In the genomic region with DNA sequence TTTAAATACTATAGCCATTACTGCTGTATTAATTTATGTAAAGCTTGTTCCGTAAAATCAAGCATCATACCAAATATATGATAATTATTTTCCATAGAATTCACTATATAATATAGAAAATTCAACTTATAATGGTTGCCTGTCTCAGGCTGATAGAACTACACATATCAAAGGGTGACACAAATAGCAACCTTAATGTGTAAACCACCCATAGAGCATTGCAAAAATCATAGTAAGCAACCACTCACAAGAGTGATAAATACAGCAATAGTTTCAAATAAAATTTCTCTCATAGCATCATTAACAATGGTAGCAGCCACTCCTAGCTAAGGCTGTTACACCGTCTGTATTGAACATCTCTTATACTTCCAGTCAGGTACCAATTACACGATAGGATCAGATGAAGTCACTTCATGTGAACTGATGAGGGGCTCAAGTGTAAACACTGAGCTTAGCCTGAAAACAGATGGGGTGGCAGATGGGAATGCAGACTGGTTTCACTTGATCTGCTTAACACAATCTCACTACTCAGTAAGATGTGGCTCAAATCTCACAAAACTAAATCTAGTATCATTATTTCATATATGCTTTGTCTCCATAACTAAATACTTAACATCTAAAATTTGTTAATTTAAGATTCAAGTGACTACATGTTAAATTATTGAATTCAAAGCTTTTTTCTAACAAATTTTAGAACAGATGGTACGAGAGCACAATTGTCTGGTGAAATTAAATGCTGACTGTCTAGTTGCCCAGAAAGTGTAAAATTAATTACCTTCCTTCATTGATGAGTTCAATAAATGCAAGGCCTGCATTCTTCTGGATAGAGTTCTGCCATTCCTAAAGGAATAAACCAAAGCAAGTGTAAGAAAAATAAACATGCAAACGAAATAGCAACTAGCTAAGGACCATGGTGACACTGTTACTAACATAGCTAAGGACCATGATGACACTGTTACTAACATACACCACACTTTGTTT, we compare ENCODE assay signal across 13 mouse cellular contexts.
A peak's percentile ranks its signal among the peaks of the same experiment; 100 is the strongest.
DNase-seq lines count a peak whose midpoint lies in the region; ATAC-seq and TF ChIP-seq lines count a peak whose summit lies in the region.
"Had no signal": no experiment of that assay in that cellular context is flagged by ENCODE, and none has a peak within 500 bp of the region (broad histone marks: within the 10 kb centered on the region; RNA-seq: fewer than 3 reads in every experiment).

No protein-coding gene starts in this region.

- H3K36me3 ChIP-seq in hindbrain, embryonic 11.5 days (ENCODE audit: control insufficient read depth, insufficient read depth, low read length) = no peaks in the 10 kb centered on the region
- H3K36me3 ChIP-seq in hindbrain, embryonic 12.5 days = no peaks in the 10 kb centered on the region
- H3K36me3 ChIP-seq in hindbrain, embryonic 16.5 days (ENCODE audit: control insufficient read depth, insufficient read depth, low read length) = no peaks in the 10 kb centered on the region
- H3K36me3 ChIP-seq in midbrain, postnatal 0 days (ENCODE audit: insufficient read depth, low read length) = no peaks in the 10 kb centered on the region
- H3K36me3 ChIP-seq: embryonic facial prominence, embryonic 12.5 days had no signal

- intact Hi-C loops in heart, postnatal 36 days (cut with DNase I) = no loop called here

- no peaks in the 10 kb centered on the region for H3K4me1 ChIP-seq in hindbrain, embryonic 11.5 days (replicated peaks; ENCODE audit: control insufficient read depth, insufficient read depth, low read length)
- no peaks in the 10 kb centered on the region for H3K4me1 ChIP-seq in hindbrain, embryonic 12.5 days
- H3K4me1 ChIP-seq in hindbrain, embryonic 16.5 days (ENCODE audit: control insufficient read depth, insufficient read depth, low read depth, low read length) = no peaks in the 10 kb centered on the region
- H3K4me1 ChIP-seq in midbrain, postnatal 0 days (ENCODE audit: insufficient read depth, low read length) = no peaks in the 10 kb centered on the region
- H3K4me1 ChIP-seq: embryonic facial prominence, embryonic 12.5 days had no signal

- no peak overlapping the region for H3K27ac ChIP-seq in hindbrain, embryonic 11.5 days (ENCODE audit: low read depth, low read length)
- no peak overlapping the region for H3K27ac ChIP-seq in hindbrain, embryonic 12.5 days
- H3K27ac ChIP-seq in hindbrain, embryonic 16.5 days (ENCODE audit: low read depth, low read length) = no peak overlapping the region; the same call in 1 of the 2 replicates
- no peak overlapping the region for H3K27ac ChIP-seq in midbrain, postnatal 0 days (ENCODE audit: low read depth, low read length)
- H3K27ac ChIP-seq: embryonic facial prominence, embryonic 12.5 days; liver, embryonic 14.5 days had no signal

- H3K27me3 ChIP-seq in hindbrain, embryonic 11.5 days (ENCODE audit: control insufficient read depth, insufficient read depth, low read length) = no peaks in the 10 kb centered on the region
- no peaks in the 10 kb centered on the region for H3K27me3 ChIP-seq in hindbrain, embryonic 12.5 days
- H3K27me3 ChIP-seq in hindbrain, embryonic 16.5 days (replicated peaks; ENCODE audit: control insufficient read depth, insufficient read depth, low read length) = no peaks in the 10 kb centered on the region
- H3K27me3 ChIP-seq in midbrain, postnatal 0 days (ENCODE audit: insufficient read depth, low read length) = no peaks in the 10 kb centered on the region
- H3K27me3 ChIP-seq: embryonic facial prominence, embryonic 12.5 days had no signal

- no peak overlapping the region for H3K4me2 ChIP-seq in hindbrain, embryonic 11.5 days (replicated peaks; ENCODE audit: low read depth, low read length)
- H3K4me2 ChIP-seq in hindbrain, embryonic 12.5 days (replicated peaks) = no peak overlapping the region
- no peak overlapping the region for H3K4me2 ChIP-seq in hindbrain, embryonic 16.5 days (ENCODE audit: low read length)
- no peak overlapping the region for H3K4me2 ChIP-seq in midbrain, postnatal 0 days (ENCODE audit: low read depth, low read length, poor library complexity, severe bottlenecking)
- H3K4me2 ChIP-seq: embryonic facial prominence, embryonic 12.5 days had no signal

- TF ChIP-seq CTCF in midbrain, postnatal 0 days (IDR thresholded peaks at IDR 0.05) = no peak

- peak; percentile 49; the same call in 1 of the 2 replicates for ATAC-seq in hindbrain, embryonic 11.5 days (ENCODE audit: low FRiP score)
- ATAC-seq in hindbrain, embryonic 12.5 days (ENCODE audit: low FRiP score) = no peak
- ATAC-seq in hindbrain, embryonic 16.5 days = peak; percentile 87
- ATAC-seq in midbrain, postnatal 0 days (ENCODE audit: low FRiP score) = peak; percentile 47; the same call in 1 of the 2 replicates

- no peaks in the 10 kb centered on the region for H3K9me3 ChIP-seq in hindbrain, embryonic 11.5 days (ENCODE audit: control insufficient read depth, low read length)
- H3K9me3 ChIP-seq in hindbrain, embryonic 12.5 days (replicated peaks) = no peaks in the 10 kb centered on the region
- H3K9me3 ChIP-seq in hindbrain, embryonic 16.5 days (ENCODE audit: control insufficient read depth, low read length) = no peaks in the 10 kb centered on the region
- H3K9me3 ChIP-seq in midbrain, postnatal 0 days (ENCODE audit: low read length) = no peaks in the 10 kb centered on the region
- H3K9me3 ChIP-seq: embryonic facial prominence, embryonic 12.5 days had no signal

- WGBS in hindbrain, embryonic 11.5 days = 70% methylated on average over 5 of the region's 5 CpGs
- 65% methylated on average over 5 of the region's 5 CpGs for WGBS in hindbrain, embryonic 12.5 days
- WGBS in hindbrain, embryonic 16.5 days = 60% methylated on average over 5 of the region's 5 CpGs
- 65% methylated on average over 5 of the region's 5 CpGs for WGBS in midbrain, postnatal 0 days

- H3K4me3 ChIP-seq in hindbrain, embryonic 11.5 days (ENCODE audit: low read depth, low read length) = no peak overlapping the region
- H3K4me3 ChIP-seq in hindbrain, embryonic 12.5 days = no peak overlapping the region
- no peak overlapping the region for H3K4me3 ChIP-seq in hindbrain, embryonic 16.5 days (ENCODE audit: low read length)
- no peak overlapping the region for H3K4me3 ChIP-seq in midbrain, postnatal 0 days (ENCODE audit: low read depth, low read length)
- H3K4me3 ChIP-seq: embryonic facial prominence, embryonic 12.5 days had no signal

- no peak for DNase-seq in hindbrain, embryonic 11.5 days (ENCODE audit: low spot score)
- DNase-seq in cerebellum, adult 9-11 months = peak; percentile 81
- DNase-seq in midbrain, postnatal 0 days (ENCODE audit: low spot score) = peak; percentile 87
- DNase-seq in heart, postnatal 36 days = no peak
- DNase-seq in thymus, postnatal 4 days = no peak
- DNase-seq in kidney, adult 11 months = no peak
- DNase-seq: adrenal gland, postnatal 14 days; B cell, adult 2 months; kidney, adult 9 months had no signal

- no peak overlapping the region for H3K9ac ChIP-seq in hindbrain, embryonic 11.5 days (ENCODE audit: low read depth, low read length)
- H3K9ac ChIP-seq in hindbrain, embryonic 12.5 days = no peak overlapping the region
- no peak overlapping the region for H3K9ac ChIP-seq in hindbrain, embryonic 16.5 days (ENCODE audit: low read depth, low read length)
- H3K9ac ChIP-seq in midbrain, postnatal 0 days (replicated peaks; ENCODE audit: low read length, poor library complexity, severe bottlenecking) = no peak overlapping the region
- H3K9ac ChIP-seq: embryonic facial prominence, embryonic 12.5 days; liver, embryonic 14.5 days had no signal

Comparison
In these comparisons a context has a peak if more than half of its experiments do, and no peak if none do; other contexts are left out.
1. DNase-seq: peak in cerebellum, adult 9-11 months (single experiment) and midbrain, postnatal 0 days (single experiment); none in hindbrain, embryonic 11.5 days (single experiment), heart, postnatal 36 days (0 of 2), thymus, postnatal 4 days (single experiment) and kidney, adult 11 months (single experiment).